Mouse (Mus musculus): ENCODE data around the gene Cfap74. TPM values are rescaled to one million over a fixed set of nuclear protein-coding genes. Genes with fewer than 3 reads are reported as not detected.

Gene Cfap74
- total and polyA plus RNA-seq, 3 experiments: 0.39 to 1.0 TPM; not detected in 1

DNA sequence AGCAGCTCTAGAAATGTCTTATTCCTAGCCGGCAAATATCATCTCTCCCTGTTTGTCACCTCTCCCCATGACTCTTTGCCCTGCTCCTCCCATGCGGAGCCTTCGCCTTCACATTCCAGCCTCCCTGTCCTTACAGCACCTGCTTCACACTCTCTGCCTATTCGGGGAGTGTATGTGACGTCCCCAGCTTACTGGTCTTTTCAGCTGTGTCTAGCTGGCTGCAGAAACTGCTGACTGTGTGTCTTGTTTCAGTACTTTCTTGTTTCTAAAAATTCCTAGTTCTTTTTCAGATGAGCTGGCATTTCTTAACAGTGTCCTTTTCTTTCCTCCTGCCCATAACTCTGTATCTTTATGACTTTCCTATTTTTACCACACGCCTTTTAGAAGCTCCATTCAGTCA, 23.4 kb downstream of the Cfap74 start:
- no peaks in the 10 kb centered on the region for H3K4me1 ChIP-seq (ENCODE audit: control insufficient read depth in 1 of 2, insufficient read depth in 2 of 2, low read length in 2 of 2)
- no peaks in the 10 kb centered on the region for H3K79me2 ChIP-seq (ENCODE audit: control insufficient read depth, insufficient read depth, low read length, poor library complexity)
- no peak overlapping the region for H3K4me3 ChIP-seq (ENCODE audit: control insufficient read depth in 1 of 2, insufficient read depth in 1 of 2, low read depth in 2 of 2, low read length in 2 of 2)
- H3K27me3 ChIP-seq (ENCODE audit: control insufficient read depth in 1 of 2, insufficient read depth in 2 of 2, low read length in 2 of 2): no peaks in the 10 kb centered on the region
- no peak overlapping the region for H3K27ac ChIP-seq (ENCODE audit: control insufficient read depth, low read depth, low read length)
- no peak overlapping the region for H3K9ac ChIP-seq (ENCODE audit: control insufficient read depth, low read depth, low read length, poor library complexity, severe bottlenecking)
- no peaks in the 10 kb centered on the region for H3K36me3 ChIP-seq (ENCODE audit: control insufficient read depth in 1 of 2, insufficient read depth in 2 of 2, low read length in 2 of 2)
- TF ChIP-seq USF2 (IDR thresholded peaks at IDR 0.05; ENCODE audit: borderline replicate concordance in 1 of 2, insufficient read depth in 1 of 2, low read depth in 1 of 2, low read length in 2 of 2) (no peak), KAT2A (conservative IDR thresholded peaks at IDR 0.05; ENCODE audit: low read depth, low read length) (no peak), E2F4 (IDR thresholded peaks at IDR 0.05; ENCODE audit: borderline replicate concordance, low read depth, low read length) (no peak), GABPA (IDR thresholded peaks at IDR 0.05; ENCODE audit: low read depth, low read length) (no peak), TAL1 (IDR thresholded peaks at IDR 0.05; ENCODE audit: low read length) (no peak)
- no peak for DNase-seq (ENCODE audit: low read depth, low spot score)
- no peaks in the 10 kb centered on the region for H3K9me3 ChIP-seq (replicated peaks; ENCODE audit: insufficient read depth, low read length)

GRCm38 (mm10) chr4:155433993-155434392, 25.0 kb downstream of the Cfap74 start:
- Histone ChIP-seq H3K4me1 (ENCODE audit: control insufficient read depth in 1 of 2, insufficient read depth in 2 of 2, low read length in 2 of 2) (no peaks in the 10 kb centered on the region), H3K9ac (ENCODE audit: control insufficient read depth, low read depth, low read length, poor library complexity, severe bottlenecking) (no peak overlapping the region), H3K27me3 (ENCODE audit: control insufficient read depth in 1 of 2, insufficient read depth in 2 of 2, low read length in 2 of 2) (no peaks in the 10 kb centered on the region; a peak in 1 of 4 replicates), H3K36me3 (ENCODE audit: control insufficient read depth in 1 of 2, insufficient read depth in 2 of 2, low read length in 2 of 2) (no peaks in the 10 kb centered on the region), H3K4me3 (ENCODE audit: control insufficient read depth in 1 of 2, insufficient read depth in 1 of 2, low read depth in 2 of 2, low read length in 2 of 2) (no peak overlapping the region), H3K27ac (ENCODE audit: control insufficient read depth, low read depth, low read length) (no peak overlapping the region), H3K79me2 (ENCODE audit: control insufficient read depth, insufficient read depth, low read length, poor library complexity) (no peaks in the 10 kb centered on the region), H3K9me3 (replicated peaks; ENCODE audit: insufficient read depth, low read length) (no peaks in the 10 kb centered on the region)
- DNase-seq (ENCODE audit: low read depth, low spot score): no peak
- TF ChIP-seq POLR2A (IDR thresholded peaks at IDR 0.05; ENCODE audit: control insufficient read depth in 1 of 2, insufficient read depth in 1 of 2, low read depth in 1 of 2, low read length in 2 of 2, poor library complexity in 1 of 2) (no peak), USF1 (IDR thresholded peaks at IDR 0.05; ENCODE audit: low read depth, low read length) (no peak), ZMIZ1 (IDR thresholded peaks at IDR 0.05; ENCODE audit: low read depth, low read length) (no peak), CTCF (IDR thresholded peaks at IDR 0.05 in 2 of 3, conservative IDR thresholded peaks at IDR 0.05 in 1 of 3; ENCODE audit: control insufficient read depth in 1 of 3, insufficient read depth in 1 of 3, low read depth in 2 of 3, low read length in 3 of 3, poor library complexity in 1 of 3, severe bottlenecking in 1 of 3) (no peak), ZKSCAN1 (IDR thresholded peaks at IDR 0.05; ENCODE audit: low read depth, low read length) (no peak), TBP (IDR thresholded peaks at IDR 0.05; ENCODE audit: low read depth, low read length) (no peak), RAD21 (IDR thresholded peaks at IDR 0.05; ENCODE audit: low read depth, low read length) (no peak)

DNA sequence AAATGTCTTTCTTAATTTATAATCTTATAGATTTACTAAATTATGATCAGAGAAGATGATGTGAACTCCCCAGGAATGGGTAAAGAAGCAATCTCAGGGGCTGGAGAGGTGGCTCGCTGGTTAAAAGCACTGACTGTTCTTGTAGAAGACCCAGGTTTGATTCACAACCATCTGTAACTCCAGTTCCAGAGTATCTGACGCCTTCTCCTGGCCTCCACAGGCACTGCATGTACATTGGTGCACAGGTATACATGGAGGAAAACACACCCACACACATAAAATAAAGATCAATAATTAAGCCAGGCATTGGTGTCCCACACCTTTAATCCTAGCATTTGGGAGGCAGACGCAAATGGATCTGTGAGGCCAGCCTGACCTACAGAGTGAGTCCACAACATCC, 33.8 kb downstream of the Cfap74 start:
- H3K27ac ChIP-seq (ENCODE audit: control insufficient read depth, low read depth, low read length): no peak overlapping the region
- H3K79me2 ChIP-seq (ENCODE audit: control insufficient read depth, insufficient read depth, low read length, poor library complexity): no peaks in the 10 kb centered on the region
- H3K27me3 ChIP-seq (ENCODE audit: control insufficient read depth in 1 of 2, insufficient read depth in 2 of 2, low read length in 2 of 2): no peaks in the 10 kb centered on the region; a peak in 1 of 4 replicates
- H3K9ac ChIP-seq (ENCODE audit: control insufficient read depth, low read depth, low read length, poor library complexity, severe bottlenecking): no peak overlapping the region
- no peak overlapping the region for H3K4me3 ChIP-seq (ENCODE audit: control insufficient read depth in 1 of 2, insufficient read depth in 1 of 2, low read depth in 2 of 2, low read length in 2 of 2)
- H3K36me3 ChIP-seq (ENCODE audit: control insufficient read depth in 1 of 2, insufficient read depth in 2 of 2, low read length in 2 of 2): no peaks in the 10 kb centered on the region
- H3K9me3 ChIP-seq (replicated peaks; ENCODE audit: insufficient read depth, low read length): no peaks in the 10 kb centered on the region
- no peaks in the 10 kb centered on the region for H3K4me1 ChIP-seq (ENCODE audit: control insufficient read depth in 1 of 2, insufficient read depth in 2 of 2, low read length in 2 of 2)
- no peak for DNase-seq (ENCODE audit: low read depth, low spot score)
- no peak for TF ChIP-seq ELF1 (IDR thresholded peaks at IDR 0.05; ENCODE audit: low read depth, low read length)
- peak in 1 of 3 experiments; percentile 3; a peak in 1 of 6 replicates for TF ChIP-seq CTCF (IDR thresholded peaks at IDR 0.05 in 2 of 3, conservative IDR thresholded peaks at IDR 0.05 in 1 of 3; ENCODE audit: control insufficient read depth in 1 of 3, insufficient read depth in 1 of 3, low read depth in 2 of 3, low read length in 3 of 3, poor library complexity in 1 of 3, severe bottlenecking in 1 of 3)
